Mouse (Mus musculus): ENCODE data around the gene Sgsm1. TPM values are rescaled to one million over a fixed set of nuclear protein-coding genes. Genes with fewer than 3 reads are reported as not detected.

Sgsm1 gene
- polyA plus RNA-seq, 1 experiment from 2014 or later: 19.4 TPM

DNA sequence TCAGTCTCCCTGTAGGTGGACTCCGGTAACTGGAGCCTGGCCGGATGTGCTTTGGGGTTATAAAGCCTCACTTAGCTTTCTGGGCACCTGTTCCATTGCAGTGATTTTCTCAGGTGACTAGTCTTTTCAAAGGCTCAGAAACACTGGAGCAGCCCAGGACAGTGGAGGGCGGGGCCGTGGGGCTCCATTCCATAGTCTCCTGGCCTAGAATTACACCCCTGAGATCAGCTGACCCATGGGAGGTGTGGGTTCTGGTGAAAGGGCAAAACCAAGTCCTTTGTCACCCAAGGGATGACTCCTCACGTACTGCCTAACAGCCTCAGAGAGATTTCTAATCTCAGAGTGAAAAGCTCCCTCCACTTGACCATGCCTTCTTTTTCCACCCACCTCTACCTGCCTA is 80.4 kb downstream of the Sgsm1 start:
- peaks cover 5% of the 10 kb centered on the region for H3K4me1 ChIP-seq (ENCODE audit: control insufficient read depth, insufficient read depth, low read depth, low read length)

DNA sequence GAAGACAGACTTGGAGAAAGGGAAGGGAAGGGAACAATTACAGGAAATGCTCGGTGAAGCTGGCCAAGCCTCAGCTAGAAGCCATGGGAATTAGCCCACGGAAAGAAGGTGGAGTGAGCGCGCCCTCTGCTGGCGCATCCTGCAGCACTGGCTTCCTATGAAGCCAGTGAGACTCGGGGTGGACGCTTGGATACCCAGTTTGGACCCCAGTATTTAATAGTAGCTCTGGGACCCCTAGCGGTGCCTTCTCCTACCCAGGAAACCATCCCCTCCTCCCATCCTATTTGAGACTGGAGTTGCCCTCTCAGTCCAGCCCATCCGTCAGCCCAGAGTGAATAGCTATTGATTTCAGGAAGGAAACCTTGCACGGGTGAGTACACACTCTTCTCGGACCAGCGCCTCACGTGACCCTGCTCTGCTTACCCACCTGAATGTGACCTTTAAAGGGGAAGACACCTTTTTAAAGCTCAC is 83.9 kb downstream of the Sgsm1 start, which contains the start of gene Tmem211:
Gene Tmem211, plus strand, starts transcription at position 278 of the 471 bp plus-strand sequence.
- H3K9me3 ChIP-seq (ENCODE audit: control insufficient read depth, low read length): no peaks in the 10 kb centered on the region
- 1% methylated on average over 13 of the region's 13 CpGs for WGBS

More for the DNA sequence above, 80.4 kb downstream of the Sgsm1 start:
- no peaks in the 10 kb centered on the region for H3K27me3 ChIP-seq (replicated peaks; ENCODE audit: control insufficient read depth, insufficient read depth, low read length)
- H3K9ac ChIP-seq (ENCODE audit: low read depth, low read length): no peak overlapping the region
- H3K36me3 ChIP-seq (ENCODE audit: control insufficient read depth, insufficient read depth, low read length): no peaks in the 10 kb centered on the region
- no peak for ATAC-seq
- H3K9me3 ChIP-seq (ENCODE audit: control insufficient read depth, low read length): no peaks in the 10 kb centered on the region
- no peak overlapping the region for H3K4me3 ChIP-seq (ENCODE audit: low read length)
- 85% methylated on average over 5 of the region's 5 CpGs for WGBS
- H3K27ac ChIP-seq (ENCODE audit: low read depth, low read length): no peak overlapping the region
- H3K4me2 ChIP-seq (ENCODE audit: low read length): no peak overlapping the region

DNA sequence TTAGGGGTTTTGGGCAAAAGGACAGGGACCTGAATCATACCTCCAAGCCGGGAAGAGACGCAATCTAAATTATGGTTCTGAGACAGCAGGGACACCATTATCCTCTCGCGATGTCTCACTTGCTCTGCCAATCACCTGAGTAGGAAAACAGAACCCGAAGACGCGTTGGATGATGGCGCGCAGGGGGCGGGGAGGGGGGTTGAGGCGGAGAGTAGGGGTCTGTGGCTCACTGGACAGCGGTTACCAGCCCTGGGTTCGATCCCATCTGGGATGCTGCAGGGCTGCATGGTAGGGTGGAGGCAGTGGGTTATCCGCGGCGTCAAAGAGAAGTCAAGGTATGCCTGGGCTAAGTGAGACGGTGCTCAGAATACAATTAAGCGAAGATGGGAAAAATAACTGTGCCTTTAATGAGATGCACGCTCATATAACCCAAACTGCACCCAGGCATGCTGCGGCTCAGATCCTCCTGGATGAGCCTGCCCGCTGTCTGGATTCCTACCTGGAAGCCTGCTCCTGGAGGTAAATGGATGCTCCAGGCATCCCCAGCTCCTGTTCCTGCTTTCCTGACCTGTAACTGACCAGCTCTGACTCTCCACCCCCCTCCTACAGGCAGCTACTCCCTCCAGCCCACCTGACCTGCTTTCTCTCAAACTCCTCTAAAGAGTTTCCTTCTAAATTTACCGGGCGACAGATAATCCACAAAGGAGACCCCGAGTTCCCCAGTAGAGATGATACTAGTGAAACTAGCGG is 84.7 kb downstream of the Sgsm1 start:
- Histone ChIP-seq H3K27me3 (replicated peaks; ENCODE audit: control insufficient read depth, insufficient read depth, low read length) (no peaks in the 10 kb centered on the region), H3K9me3 (ENCODE audit: control insufficient read depth, low read length) (no peaks in the 10 kb centered on the region), H3K9ac (ENCODE audit: low read depth, low read length) (peak overlapping the region; percentile 48), H3K4me2 (ENCODE audit: low read length) (peak overlapping the region; percentile 47), H3K27ac (ENCODE audit: low read depth, low read length) (no peak overlapping the region), H3K4me1 (ENCODE audit: control insufficient read depth, insufficient read depth, low read depth, low read length) (peaks cover 5% of the 10 kb centered on the region), H3K36me3 (ENCODE audit: control insufficient read depth, insufficient read depth, low read length) (no peaks in the 10 kb centered on the region), H3K4me3 (ENCODE audit: low read length) (peak overlapping the region; percentile 12)
- 11% methylated on average over 25 of the region's 25 CpGs for WGBS
- peak; percentile 7; the same call in 1 of the 2 replicates for ATAC-seq

More for the DNA sequence above, 83.9 kb downstream of the Sgsm1 start, which contains the start of gene Tmem211:
- H3K4me2 ChIP-seq (ENCODE audit: low read length): peak within 1 kb of the TSS; percentile 47
- no peak within 1 kb of the TSS for H3K27ac ChIP-seq (ENCODE audit: low read depth, low read length)
- H3K9ac ChIP-seq (ENCODE audit: low read depth, low read length): peak within 1 kb of the TSS; percentile 48
- peak; percentile 89 for ATAC-seq
- H3K4me3 ChIP-seq (ENCODE audit: low read length): peak within 1 kb of the TSS; percentile 12
- no peaks in the 10 kb centered on the region for H3K36me3 ChIP-seq (ENCODE audit: control insufficient read depth, insufficient read depth, low read length)
- H3K27me3 ChIP-seq (replicated peaks; ENCODE audit: control insufficient read depth, insufficient read depth, low read length): no peaks in the 10 kb centered on the region
- peaks cover 5% of the 10 kb centered on the region for H3K4me1 ChIP-seq (ENCODE audit: control insufficient read depth, insufficient read depth, low read depth, low read length)

DNA sequence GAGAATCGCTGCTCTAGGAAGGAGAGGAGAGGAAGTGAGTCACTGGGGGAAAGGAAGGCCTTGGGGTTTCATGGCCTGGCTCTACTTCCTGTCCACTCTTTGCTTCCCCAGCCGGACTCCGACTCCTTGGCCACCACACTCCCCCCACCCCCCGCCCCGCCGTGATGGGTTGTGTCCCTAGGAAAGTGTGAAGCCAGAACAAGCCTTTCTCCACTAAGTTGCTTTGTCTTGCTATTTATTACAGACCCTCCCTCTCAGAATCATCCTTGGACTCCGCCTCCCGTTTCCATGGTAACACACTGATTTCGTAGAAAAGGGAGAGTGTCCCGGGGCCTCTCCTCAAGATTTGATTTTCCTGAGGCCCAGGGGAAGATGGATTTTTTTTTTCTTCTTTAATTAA is 85.3 kb downstream of the Sgsm1 start:
- Histone ChIP-seq H3K9me3 (ENCODE audit: control insufficient read depth, low read length) (no peaks in the 10 kb centered on the region), H3K27ac (ENCODE audit: low read depth, low read length) (no peak overlapping the region), H3K4me1 (ENCODE audit: control insufficient read depth, insufficient read depth, low read depth, low read length) (peaks cover 10% of the 10 kb centered on the region), H3K4me3 (ENCODE audit: low read length) (0 out of 2 replicates have a peak overlapping the region, but pooled peaks have one; percentile 5), H3K36me3 (ENCODE audit: control insufficient read depth, insufficient read depth, low read length) (no peaks in the 10 kb centered on the region), H3K4me2 (ENCODE audit: low read length) (peak overlapping the region; percentile 47), H3K9ac (ENCODE audit: low read depth, low read length) (no peak overlapping the region; the same call in 1 of the 2 replicates), H3K27me3 (replicated peaks; ENCODE audit: control insufficient read depth, insufficient read depth, low read length) (no peaks in the 10 kb centered on the region)
- ATAC-seq: no peak
- WGBS: 21% methylated on average over 10 of the region's 10 CpGs

DNA sequence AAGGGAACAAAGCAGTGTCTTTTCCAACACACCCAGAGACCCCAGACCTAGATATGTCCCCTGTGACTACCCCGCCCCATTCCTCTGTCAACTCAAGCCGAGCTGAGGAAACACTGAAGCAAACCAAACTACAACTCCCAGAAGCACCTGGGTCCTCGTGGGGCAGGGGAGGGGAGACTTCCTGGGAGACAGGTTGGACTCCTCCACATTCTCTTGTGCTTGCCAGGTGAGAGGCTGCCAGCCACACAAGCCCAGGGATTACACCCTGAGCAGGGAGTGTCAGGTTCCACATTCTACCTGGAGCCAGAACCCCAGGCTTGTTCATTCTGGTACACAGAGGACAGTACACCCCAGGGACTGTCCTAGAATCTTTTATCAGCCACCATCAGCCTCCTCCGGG is 86.7 kb downstream of the Sgsm1 start:
- no peak overlapping the region for H3K4me3 ChIP-seq (ENCODE audit: low read length)
- WGBS: 59% methylated on average over 4 of the region's 4 CpGs
- no peak overlapping the region for H3K4me2 ChIP-seq (ENCODE audit: low read length)
- no peaks in the 10 kb centered on the region for H3K27me3 ChIP-seq (replicated peaks; ENCODE audit: control insufficient read depth, insufficient read depth, low read length)
- H3K9ac ChIP-seq (ENCODE audit: low read depth, low read length): no peak overlapping the region
- H3K36me3 ChIP-seq (ENCODE audit: control insufficient read depth, insufficient read depth, low read length): no peaks in the 10 kb centered on the region
- no peak for ATAC-seq
- H3K4me1 ChIP-seq (ENCODE audit: control insufficient read depth, insufficient read depth, low read depth, low read length): peaks cover 10% of the 10 kb centered on the region
- H3K9me3 ChIP-seq (ENCODE audit: control insufficient read depth, low read length): no peaks in the 10 kb centered on the region
- H3K27ac ChIP-seq (ENCODE audit: low read depth, low read length): no peak overlapping the region

DNA sequence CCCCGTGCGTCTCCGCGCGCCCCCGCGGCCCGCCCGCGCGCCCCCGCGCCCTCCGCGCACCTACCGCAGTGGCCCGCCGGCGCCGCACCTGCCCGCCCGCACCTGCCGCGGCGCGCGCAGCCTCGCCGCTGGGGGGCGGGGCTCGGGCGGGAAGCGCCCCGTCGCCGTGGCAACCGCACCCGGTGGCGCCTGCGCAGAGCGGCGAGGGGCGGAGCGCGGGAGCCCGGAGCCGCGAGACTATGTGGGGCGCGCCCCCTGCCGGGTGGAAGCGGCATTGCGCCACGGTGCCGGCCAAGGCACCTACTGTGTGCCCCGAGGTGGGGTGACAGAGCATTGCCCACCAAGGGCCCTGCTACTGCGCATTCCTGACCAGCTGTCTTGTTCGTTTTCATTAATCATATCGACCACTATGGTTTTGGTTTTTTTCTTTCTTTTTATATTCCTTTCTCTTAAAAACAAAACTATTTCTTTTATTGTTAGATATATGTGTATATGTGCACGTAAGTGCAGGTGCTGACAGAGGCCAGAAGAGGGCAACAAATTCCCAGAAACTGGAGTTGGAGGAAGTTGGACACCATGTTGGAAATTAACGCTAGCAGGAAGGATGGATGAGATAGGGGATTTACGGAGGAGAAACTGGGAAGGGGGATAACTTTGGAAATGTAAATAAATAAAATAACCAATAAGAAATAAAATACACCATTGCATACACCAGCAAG is 89.3 kb downstream of the Sgsm1 start, which contains the start of gene 2900026A02Rik:
Gene 2900026A02Rik, minus strand, starts transcription at position 90 of the 719 bp plus-strand sequence.
- Histone ChIP-seq H3K27me3 (replicated peaks; ENCODE audit: control insufficient read depth, insufficient read depth, low read length) (no peaks in the 10 kb centered on the region), H3K4me1 (ENCODE audit: control insufficient read depth, insufficient read depth, low read depth, low read length) (peaks cover 10% of the 10 kb centered on the region), H3K4me3 (ENCODE audit: low read length) (peak within 1 kb of the TSS; percentile 65), H3K4me2 (ENCODE audit: low read length) (peak within 1 kb of the TSS; percentile 94), H3K9me3 (ENCODE audit: control insufficient read depth, low read length) (no peaks in the 10 kb centered on the region), H3K27ac (ENCODE audit: low read depth, low read length) (no peak within 1 kb of the TSS; the same call in 1 of the 2 replicates), H3K9ac (ENCODE audit: low read depth, low read length) (peak within 1 kb of the TSS; percentile 58), H3K36me3 (ENCODE audit: control insufficient read depth, insufficient read depth, low read length) (no peaks in the 10 kb centered on the region)
- WGBS: 10% methylated on average over 39 of the region's 62 CpGs
- peak; percentile 48 for ATAC-seq

DNA sequence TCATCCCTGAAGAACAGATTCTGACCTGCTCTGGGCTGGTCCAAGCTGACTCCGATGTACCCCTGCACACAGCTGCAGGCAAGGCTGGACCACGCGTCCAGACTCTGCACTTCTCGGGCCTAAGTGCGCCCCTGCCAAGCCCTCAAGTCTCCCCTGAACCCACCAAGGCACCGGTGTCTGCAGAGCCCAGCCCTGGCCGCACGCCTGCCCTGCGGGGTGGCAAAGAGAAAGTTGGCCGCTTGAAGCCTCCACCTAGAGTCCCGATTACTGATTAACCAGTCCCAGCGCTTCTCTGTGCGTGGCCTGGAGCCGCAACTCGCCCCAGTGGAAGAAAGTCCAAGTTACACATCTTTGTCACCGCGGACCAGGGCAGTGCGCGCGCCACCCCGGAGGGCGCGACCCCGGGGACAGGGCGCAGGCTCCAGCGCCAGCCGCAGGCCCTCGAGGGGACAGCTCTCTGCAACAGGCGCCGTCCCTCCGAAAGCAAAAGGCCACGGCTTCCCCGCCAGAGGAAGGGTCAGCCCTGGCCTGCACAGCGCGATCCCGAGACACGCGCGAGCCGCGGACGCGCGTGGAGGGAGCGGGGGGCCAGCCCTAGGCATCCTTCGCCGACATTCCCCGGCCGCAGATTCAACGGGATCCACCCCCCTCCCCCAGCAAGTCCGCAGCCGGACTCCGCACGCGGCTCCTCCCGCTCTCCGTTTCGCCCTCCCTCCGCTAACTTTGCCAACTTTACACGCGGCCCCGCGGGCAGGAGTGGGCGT is 90.0 kb downstream of the Sgsm1 start:
- Histone ChIP-seq H3K4me1 (ENCODE audit: control insufficient read depth, insufficient read depth, low read depth, low read length) (peaks cover 5% of the 10 kb centered on the region; the same call in 1 of the 2 replicates), H3K9me3 (ENCODE audit: control insufficient read depth, low read length) (no peaks in the 10 kb centered on the region), H3K36me3 (ENCODE audit: control insufficient read depth, insufficient read depth, low read length) (no peaks in the 10 kb centered on the region), H3K4me2 (ENCODE audit: low read length) (peak overlapping the region; percentile 94), H3K27me3 (replicated peaks; ENCODE audit: control insufficient read depth, insufficient read depth, low read length) (no peaks in the 10 kb centered on the region), H3K4me3 (ENCODE audit: low read length) (peak overlapping the region; percentile 65), H3K27ac (ENCODE audit: low read depth, low read length) (no peak overlapping the region; the same call in 1 of the 2 replicates), H3K9ac (ENCODE audit: low read depth, low read length) (peak overlapping the region; percentile 58)
- under 1% methylated on average over 58 of the region's 64 CpGs for WGBS
- peak; percentile 59 for ATAC-seq

DNA sequence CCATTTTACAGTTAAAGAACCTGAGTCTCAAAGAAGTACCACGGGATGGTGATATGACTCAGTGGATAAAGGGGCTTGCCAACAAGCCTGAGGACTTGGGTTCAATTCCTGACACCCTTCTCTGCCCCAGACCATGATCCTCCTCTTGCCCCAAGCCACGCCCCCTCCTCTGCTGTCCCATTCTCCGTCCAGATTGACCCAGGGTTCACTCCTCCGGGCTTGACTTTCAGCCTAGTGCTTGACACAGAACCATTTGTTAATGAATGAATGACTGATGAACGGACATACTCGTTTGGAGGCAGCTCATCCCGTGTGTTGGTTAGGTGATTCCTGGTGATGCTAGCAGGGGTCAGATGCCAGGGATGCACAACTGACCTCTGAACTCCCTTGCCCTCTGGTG is 90.7 kb downstream of the Sgsm1 start:
- Histone ChIP-seq H3K4me1 (ENCODE audit: control insufficient read depth, insufficient read depth, low read depth, low read length) (peaks cover 5% of the 10 kb centered on the region; the same call in 1 of the 2 replicates), H3K9me3 (ENCODE audit: control insufficient read depth, low read length) (no peaks in the 10 kb centered on the region), H3K9ac (ENCODE audit: low read depth, low read length) (no peak overlapping the region; the same call in 1 of the 2 replicates), H3K4me3 (ENCODE audit: low read length) (peak overlapping the region; percentile 65), H3K36me3 (ENCODE audit: control insufficient read depth, insufficient read depth, low read length) (no peaks in the 10 kb centered on the region), H3K4me2 (ENCODE audit: low read length) (peak overlapping the region; percentile 94), H3K27ac (ENCODE audit: low read depth, low read length) (no peak overlapping the region), H3K27me3 (replicated peaks; ENCODE audit: control insufficient read depth, insufficient read depth, low read length) (no peaks in the 10 kb centered on the region)
- no peak for ATAC-seq
- WGBS: 55% methylated on average over 7 of the region's 7 CpGs
